Mouse (Mus musculus): ENCODE measurements around the gene Tesc. TPM values are rescaled to one million over a fixed set of nuclear protein-coding genes. Genes with fewer than 3 reads are reported as not detected.

Tesc gene
- 48.4 and 50.5 TPM in 2 replicates for polyA plus RNA-seq (2012; rRNA removed)

DNA sequence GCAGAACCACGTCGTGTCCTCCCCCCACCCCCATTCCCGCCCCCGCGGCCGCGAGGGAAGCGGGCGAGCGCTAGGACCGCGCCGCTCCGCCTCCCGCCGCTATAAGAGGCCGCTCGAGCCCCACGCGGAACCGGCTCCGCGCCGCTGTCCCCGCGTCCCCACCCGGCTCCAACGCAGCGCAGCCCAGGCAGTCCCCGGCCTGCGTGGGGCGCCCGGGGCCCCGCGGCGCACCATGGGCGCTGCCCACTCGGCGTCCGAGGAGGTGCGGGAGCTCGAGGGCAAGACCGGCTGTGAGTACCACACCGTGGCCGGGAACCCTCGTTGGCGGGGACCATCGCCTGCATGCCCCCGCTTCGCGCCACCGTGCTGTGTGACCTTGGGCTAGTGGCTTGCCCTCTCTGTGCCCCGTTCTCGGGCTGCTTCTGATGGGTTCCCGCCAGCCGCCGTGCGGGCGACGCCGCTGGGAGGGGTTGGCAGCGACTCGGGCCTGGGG, at the start of gene Tesc:
Gene Tesc, plus strand, starts transcription at position 46 of the 493 bp plus-strand sequence.
- peak; percentile 25 for DNase-seq
- no peak for TF ChIP-seq CTCF (IDR thresholded peaks at IDR 0.05; ENCODE audit: borderline replicate concordance, control insufficient read depth, extremely low read depth, insufficient read depth, low read length, poor library complexity)
- no peak for TF ChIP-seq POLR2A (IDR thresholded peaks at IDR 0.05; ENCODE audit: control insufficient read depth, extremely low read depth, insufficient read depth, low read length, poor library complexity)
- Histone ChIP-seq H3K36me3 (ENCODE audit: control insufficient read depth, insufficient read depth, low read length) (no peaks in the 10 kb centered on the region), H3K4me3 (ENCODE audit: control insufficient read depth, insufficient read depth, low read length) (peak within 1 kb of the TSS; percentile 77), H3K4me1 (replicated peaks; ENCODE audit: control insufficient read depth, insufficient read depth, low read length) (peaks cover 42% of the 10 kb centered on the region), H3K27me3 (ENCODE audit: control insufficient read depth, insufficient read depth, low read length) (peaks cover 17% of the 10 kb centered on the region), H3K27ac (ENCODE audit: control insufficient read depth, insufficient read depth, low read length) (no peak within 1 kb of the TSS)
- WGBS: 1% methylated on average over 61 of the region's 63 CpGs

DNA sequence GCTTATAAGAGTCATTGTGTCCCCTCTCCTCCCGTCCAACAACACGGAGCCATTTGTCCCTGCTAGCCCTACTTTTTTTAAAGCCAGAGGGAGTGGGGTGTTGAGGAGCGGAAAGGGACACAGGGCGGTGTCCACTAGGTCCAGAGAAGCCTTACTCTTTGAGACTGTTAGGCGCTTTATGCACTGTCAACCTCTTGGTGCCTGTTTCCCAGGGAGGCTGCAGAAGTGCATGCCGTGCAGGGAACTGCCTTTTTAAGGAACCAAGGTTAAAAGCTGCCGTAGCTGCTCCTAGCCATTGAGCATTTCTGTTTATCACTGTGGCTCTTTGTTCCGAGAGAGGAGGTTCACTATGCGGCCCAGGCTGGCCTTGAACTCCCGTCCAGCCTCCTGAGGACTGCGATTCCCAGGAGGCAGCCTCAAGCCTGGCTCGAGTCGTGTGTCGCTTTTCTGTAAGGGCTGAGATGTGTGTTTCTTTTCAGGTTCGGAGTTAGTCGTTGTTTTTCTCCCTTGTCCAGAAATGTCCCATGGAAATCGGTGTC, 49.3 kb upstream of the Tesc start:
- no peak for DNase-seq
- Histone ChIP-seq H3K4me3 (ENCODE audit: control insufficient read depth, insufficient read depth, low read length) (no peak overlapping the region), H3K36me3 (ENCODE audit: control insufficient read depth, insufficient read depth, low read length) (peaks cover 9% of the 10 kb centered on the region), H3K27ac (ENCODE audit: control insufficient read depth, insufficient read depth, low read length) (no peak overlapping the region), H3K27me3 (ENCODE audit: control insufficient read depth, insufficient read depth, low read length) (no peaks in the 10 kb centered on the region), H3K4me1 (replicated peaks; ENCODE audit: control insufficient read depth, insufficient read depth, low read length) (peaks cover 14% of the 10 kb centered on the region)
- 85% methylated on average over 17 of the region's 17 CpGs for WGBS
- TF ChIP-seq CTCF (IDR thresholded peaks at IDR 0.05; ENCODE audit: borderline replicate concordance, control insufficient read depth, extremely low read depth, insufficient read depth, low read length, poor library complexity): no peak
- TF ChIP-seq POLR2A (IDR thresholded peaks at IDR 0.05; ENCODE audit: control insufficient read depth, extremely low read depth, insufficient read depth, low read length, poor library complexity): no peak

DNA sequence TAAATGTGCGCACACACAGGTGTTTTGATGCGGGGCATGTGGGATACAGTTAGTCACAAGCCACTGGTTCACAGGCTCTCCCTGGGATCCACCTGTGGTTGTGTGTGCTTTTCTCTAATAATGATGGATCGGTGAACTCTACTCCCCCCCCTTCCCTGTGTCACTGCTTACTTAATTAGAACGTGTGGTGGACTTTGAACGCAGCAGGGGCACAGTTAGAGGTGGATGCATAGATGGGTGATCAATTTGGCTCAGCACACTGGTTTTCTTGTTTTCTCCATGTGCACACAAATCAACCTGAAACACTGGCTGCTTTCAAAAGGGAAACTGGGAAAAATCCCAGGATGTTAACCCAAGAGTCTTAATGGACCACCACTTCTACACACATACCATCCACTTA, 48.5 kb upstream of the Tesc start:
- no peak for DNase-seq
- Histone ChIP-seq H3K36me3 (ENCODE audit: control insufficient read depth, insufficient read depth, low read length) (peaks cover 9% of the 10 kb centered on the region), H3K27me3 (ENCODE audit: control insufficient read depth, insufficient read depth, low read length) (no peaks in the 10 kb centered on the region), H3K27ac (ENCODE audit: control insufficient read depth, insufficient read depth, low read length) (no peak overlapping the region), H3K4me1 (replicated peaks; ENCODE audit: control insufficient read depth, insufficient read depth, low read length) (peaks cover 14% of the 10 kb centered on the region), H3K4me3 (ENCODE audit: control insufficient read depth, insufficient read depth, low read length) (no peak overlapping the region)
- 96% methylated on average over 5 of the region's 5 CpGs for WGBS
- no peak for TF ChIP-seq POLR2A (IDR thresholded peaks at IDR 0.05; ENCODE audit: control insufficient read depth, extremely low read depth, insufficient read depth, low read length, poor library complexity)
- no peak for TF ChIP-seq CTCF (IDR thresholded peaks at IDR 0.05; ENCODE audit: borderline replicate concordance, control insufficient read depth, extremely low read depth, insufficient read depth, low read length, poor library complexity)

DNA sequence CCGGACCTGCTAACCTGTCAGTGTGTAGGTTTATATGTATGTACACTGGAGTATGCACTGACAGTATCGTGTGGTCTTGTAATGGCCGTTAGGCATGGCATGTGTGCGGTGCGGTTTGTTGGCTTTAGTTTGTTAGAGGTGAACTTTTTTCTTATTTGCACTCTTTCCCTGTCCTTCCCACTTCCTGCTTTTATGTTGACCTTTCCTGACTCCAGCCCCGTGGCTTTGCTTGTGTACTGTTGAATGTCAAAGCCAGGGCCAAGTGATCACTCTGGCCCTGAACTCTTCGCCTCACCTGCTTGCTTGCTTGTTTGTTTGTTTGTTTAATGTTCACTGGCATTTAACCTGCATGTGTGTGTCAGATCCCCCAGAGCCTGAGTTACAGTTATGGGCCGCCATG, 46.6 kb upstream of the Tesc start:
- no peak overlapping the region for H3K27ac ChIP-seq (ENCODE audit: control insufficient read depth, insufficient read depth, low read length)
- WGBS: 97% methylated on average over 8 of the region's 8 CpGs
- peaks cover 9% of the 10 kb centered on the region for H3K36me3 ChIP-seq (ENCODE audit: control insufficient read depth, insufficient read depth, low read length)

DNA sequence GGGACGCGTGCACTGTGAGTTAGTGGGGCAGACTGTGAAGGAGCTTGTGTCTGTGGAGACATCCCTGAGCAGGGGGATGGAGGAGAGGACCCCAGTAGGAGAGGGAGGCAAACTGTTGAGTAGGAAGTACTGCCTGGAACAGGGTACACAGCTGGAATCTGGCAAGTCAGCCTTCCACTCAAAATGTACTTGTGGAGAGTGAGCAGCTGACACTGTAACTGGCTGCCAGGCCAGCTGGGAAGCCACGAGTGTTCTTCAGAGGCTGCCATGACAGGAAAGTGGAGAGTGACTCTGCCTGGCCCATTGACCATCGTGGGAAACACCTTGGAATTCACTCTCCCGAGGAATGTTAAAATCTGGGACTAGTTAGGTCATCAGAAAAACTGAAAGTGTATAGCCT, 45.6 kb upstream of the Tesc start:
- H3K27ac ChIP-seq (ENCODE audit: control insufficient read depth, insufficient read depth, low read length): no peak overlapping the region
- peaks cover 14% of the 10 kb centered on the region for H3K4me1 ChIP-seq (replicated peaks; ENCODE audit: control insufficient read depth, insufficient read depth, low read length)
- H3K27me3 ChIP-seq (ENCODE audit: control insufficient read depth, insufficient read depth, low read length): no peaks in the 10 kb centered on the region
- H3K4me3 ChIP-seq (ENCODE audit: control insufficient read depth, insufficient read depth, low read length): no peak overlapping the region
- peaks cover 16% of the 10 kb centered on the region for H3K36me3 ChIP-seq (ENCODE audit: control insufficient read depth, insufficient read depth, low read length)
- no peak for DNase-seq
- WGBS: 90% methylated on average over 5 of the region's 5 CpGs
- no peak for TF ChIP-seq POLR2A (IDR thresholded peaks at IDR 0.05; ENCODE audit: control insufficient read depth, extremely low read depth, insufficient read depth, low read length, poor library complexity)
- no peak for TF ChIP-seq CTCF (IDR thresholded peaks at IDR 0.05; ENCODE audit: borderline replicate concordance, control insufficient read depth, extremely low read depth, insufficient read depth, low read length, poor library complexity)

More for the DNA sequence above, 46.6 kb upstream of the Tesc start:
- Histone ChIP-seq H3K4me1 (replicated peaks; ENCODE audit: control insufficient read depth, insufficient read depth, low read length) (peaks cover 14% of the 10 kb centered on the region), H3K4me3 (ENCODE audit: control insufficient read depth, insufficient read depth, low read length) (no peak overlapping the region), H3K27me3 (ENCODE audit: control insufficient read depth, insufficient read depth, low read length) (no peaks in the 10 kb centered on the region)
- TF ChIP-seq POLR2A (IDR thresholded peaks at IDR 0.05; ENCODE audit: control insufficient read depth, extremely low read depth, insufficient read depth, low read length, poor library complexity): no peak
- TF ChIP-seq CTCF (IDR thresholded peaks at IDR 0.05; ENCODE audit: borderline replicate concordance, control insufficient read depth, extremely low read depth, insufficient read depth, low read length, poor library complexity): no peak
- no peak for DNase-seq

DNA sequence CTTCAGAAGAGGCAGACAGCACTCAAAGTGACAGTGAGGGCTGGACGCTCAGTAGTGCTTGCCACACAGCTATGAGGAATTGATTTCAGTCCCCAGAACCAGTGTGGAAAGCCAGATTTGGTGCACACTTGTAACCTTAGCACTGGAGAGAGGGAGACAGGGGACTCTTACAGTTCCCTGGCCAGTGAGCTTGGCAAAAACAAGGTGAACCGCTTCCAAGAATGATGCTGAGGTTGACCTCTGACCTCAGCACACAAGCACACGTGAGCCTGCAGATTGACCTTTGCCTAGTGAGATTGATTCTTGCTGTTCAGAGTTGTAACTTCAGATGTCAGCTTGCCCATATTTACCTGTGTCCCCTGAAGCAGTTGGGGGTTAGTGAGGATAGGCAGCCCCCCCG, 41.2 kb upstream of the Tesc start:
- H3K27ac ChIP-seq (ENCODE audit: control insufficient read depth, insufficient read depth, low read length): no peak overlapping the region
- WGBS: 94% methylated on average over 4 of the region's 4 CpGs
- no peaks in the 10 kb centered on the region for H3K4me1 ChIP-seq (replicated peaks; ENCODE audit: control insufficient read depth, insufficient read depth, low read length)
- TF ChIP-seq POLR2A (IDR thresholded peaks at IDR 0.05; ENCODE audit: control insufficient read depth, extremely low read depth, insufficient read depth, low read length, poor library complexity): no peak
- no peak for TF ChIP-seq CTCF (IDR thresholded peaks at IDR 0.05; ENCODE audit: borderline replicate concordance, control insufficient read depth, extremely low read depth, insufficient read depth, low read length, poor library complexity)
- H3K36me3 ChIP-seq (ENCODE audit: control insufficient read depth, insufficient read depth, low read length): peaks cover 23% of the 10 kb centered on the region
- DNase-seq: no peak
- H3K4me3 ChIP-seq (ENCODE audit: control insufficient read depth, insufficient read depth, low read length): no peak overlapping the region
- no peaks in the 10 kb centered on the region for H3K27me3 ChIP-seq (ENCODE audit: control insufficient read depth, insufficient read depth, low read length)

DNA sequence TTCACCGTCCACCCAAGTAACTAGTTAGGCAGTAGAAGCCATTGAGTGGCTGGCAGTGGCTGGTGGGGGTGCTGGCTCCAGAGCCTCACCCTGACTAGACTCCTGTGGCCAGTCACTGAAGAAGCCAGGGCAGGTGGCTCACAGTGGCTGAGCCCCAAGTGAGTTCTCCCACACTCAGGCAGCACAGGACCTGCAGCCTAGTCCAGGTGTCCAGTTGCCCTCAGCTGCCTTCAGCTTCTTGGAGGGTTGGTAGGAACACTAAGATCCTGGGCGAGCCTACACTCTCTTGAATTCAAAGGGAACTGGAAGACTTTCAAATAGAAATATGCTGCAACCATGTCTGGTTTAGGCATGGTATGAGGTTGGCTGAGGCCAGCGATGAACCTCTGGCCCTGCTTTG, 39.7 kb upstream of the Tesc start:
- Histone ChIP-seq H3K36me3 (ENCODE audit: control insufficient read depth, insufficient read depth, low read length) (peaks cover 36% of the 10 kb centered on the region), H3K4me1 (replicated peaks; ENCODE audit: control insufficient read depth, insufficient read depth, low read length) (no peaks in the 10 kb centered on the region), H3K4me3 (ENCODE audit: control insufficient read depth, insufficient read depth, low read length) (no peak overlapping the region), H3K27ac (ENCODE audit: control insufficient read depth, insufficient read depth, low read length) (no peak overlapping the region), H3K27me3 (ENCODE audit: control insufficient read depth, insufficient read depth, low read length) (no peaks in the 10 kb centered on the region)
- WGBS: 94% methylated on average over 3 of the region's 3 CpGs
- no peak for DNase-seq
- TF ChIP-seq POLR2A (IDR thresholded peaks at IDR 0.05; ENCODE audit: control insufficient read depth, extremely low read depth, insufficient read depth, low read length, poor library complexity) (no peak), CTCF (IDR thresholded peaks at IDR 0.05; ENCODE audit: borderline replicate concordance, control insufficient read depth, extremely low read depth, insufficient read depth, low read length, poor library complexity) (no peak)
